Mouse (Mus musculus) kidney, postnatal 0 days (tissue): ENCODE results near the gene Arrdc2. TPM values are rescaled to one million over a fixed set of nuclear protein-coding genes. Genes with fewer than 3 reads are reported as not detected.

Experiments used
- ATAC-seq: fragments of 200-750 bp; cut with Nextera tagmentation; replicated peaks from 2 replicates; pipeline ENCODE4 v1.8.0; 2017; ENCODE audit warnings: low read depth, moderate number of reproducible peaks, moderate TSS enrichment, moderate library complexity; ENCODE audit not compliant: low FRiP score
- DNase-seq: peaks from one replicate; pipeline ENCODE4 v3.0.0-alpha.2; 2016; ENCODE audit warnings: low spot score
- H3K27ac ChIP-seq: fragments of 300-500 bp; sonication (generic); 2 replicates; pipeline ENCODE4 v1.5.1; 2014; ENCODE audit warnings: mild to moderate bottlenecking
- H3K27me3 ChIP-seq: fragments of 300-500 bp; sonication (generic); 2 replicates; pipeline ENCODE4 v1.6.1; 2014; ENCODE audit warnings: low read length, mixed read lengths; ENCODE audit not compliant: insufficient read depth
- H3K36me3 ChIP-seq: fragments of 300-500 bp; sonication (generic); 2 replicates; pipeline ENCODE4 v1.6.1; 2014; ENCODE audit warnings: low read length, mixed read lengths; ENCODE audit not compliant: insufficient read depth
- H3K4me1 ChIP-seq: fragments of 300-500 bp; sonication (generic); replicated peaks from 2 replicates; pipeline ENCODE4 v1.6.1; 2014; ENCODE audit warnings: antibody characterized with exemption, low read length, mixed read lengths; ENCODE audit not compliant: insufficient read depth
- H3K4me2 ChIP-seq: fragments of 300-500 bp; sonication (generic); 2 replicates; pipeline ENCODE4 v1.6.1; 2014; ENCODE audit warnings: mild to moderate bottlenecking, low read length, moderate library complexity, mixed read lengths
- H3K4me3 ChIP-seq: fragments of 300-500 bp; sonication (generic); replicated peaks from 2 replicates; pipeline ENCODE4 v1.5.1; 2014; ENCODE audit warnings: low read depth, low read length
- H3K9ac ChIP-seq: fragments of 300-500 bp; sonication (generic); 2 replicates; pipeline ENCODE4 v1.6.1; 2014; ENCODE audit warnings: low read depth, low read length
- H3K9me3 ChIP-seq: fragments of 300-500 bp; sonication (generic); replicated peaks from 2 replicates; pipeline ENCODE4 v1.6.1; 2016; ENCODE audit warnings: low read length, inconsistent platforms, mixed read lengths
- CTCF ChIP-seq: IDR thresholded peaks from 2 replicates; pipeline ENCODE4 v1.5.1; 2016; ENCODE audit warnings: antibody characterized with exemption, low read depth, mild to moderate bottlenecking, moderate library complexity
- WGBS: fragments of 180-500 bp; shearing (Covaris S2); extraction: QIAGEN DNeasy Blood & Tissue Kit; methylation state at CpG from one replicate; pipeline ENCODE4 v1.1.7; 2014; 5-methylcytosine and 5-hydroxymethylcytosine counted together
- microRNA-seq: library from miRNA; unstranded; fragments of <30 nt; microRNA quantifications from one replicate; pipeline ENCODE4, GENCODE M21; 2016
- polyA plus RNA-seq: library from polyadenylated mRNA; unstranded; fragments of >200 nt; fragmentation: Nextera tagmentation; extraction: Ambion mirVana; gene quantifications from 2 replicates; pipeline ENCODE4 v1.2.1, GENCODE M21; 2015

Arrdc2 gene
- polyA plus RNA-seq, 1 experiment from 2014 or later = 7.5 TPM

- H3K9ac ChIP-seq = no peak overlapping the region
- H3K4me2 ChIP-seq = no peak overlapping the region
- no peaks in the 10 kb centered on the region for H3K9me3 ChIP-seq
- H3K27me3 ChIP-seq = no peaks in the 10 kb centered on the region
- H3K27ac ChIP-seq = no peak overlapping the region
- no peak overlapping the region for H3K4me3 ChIP-seq
- peaks cover 18% of the 10 kb centered on the region for H3K4me1 ChIP-seq
- WGBS = 79% methylated on average over 10 of the region's 10 CpGs
- no peak for ATAC-seq
- H3K36me3 ChIP-seq = peaks cover 31% of the 10 kb centered on the region
- DNase-seq = no peak
- TF ChIP-seq CTCF = no peak
These were observed 50.5 kb downstream of the Arrdc2 start for GRCm38 (mm10) chr8:70789046-70789445.

DNA sequence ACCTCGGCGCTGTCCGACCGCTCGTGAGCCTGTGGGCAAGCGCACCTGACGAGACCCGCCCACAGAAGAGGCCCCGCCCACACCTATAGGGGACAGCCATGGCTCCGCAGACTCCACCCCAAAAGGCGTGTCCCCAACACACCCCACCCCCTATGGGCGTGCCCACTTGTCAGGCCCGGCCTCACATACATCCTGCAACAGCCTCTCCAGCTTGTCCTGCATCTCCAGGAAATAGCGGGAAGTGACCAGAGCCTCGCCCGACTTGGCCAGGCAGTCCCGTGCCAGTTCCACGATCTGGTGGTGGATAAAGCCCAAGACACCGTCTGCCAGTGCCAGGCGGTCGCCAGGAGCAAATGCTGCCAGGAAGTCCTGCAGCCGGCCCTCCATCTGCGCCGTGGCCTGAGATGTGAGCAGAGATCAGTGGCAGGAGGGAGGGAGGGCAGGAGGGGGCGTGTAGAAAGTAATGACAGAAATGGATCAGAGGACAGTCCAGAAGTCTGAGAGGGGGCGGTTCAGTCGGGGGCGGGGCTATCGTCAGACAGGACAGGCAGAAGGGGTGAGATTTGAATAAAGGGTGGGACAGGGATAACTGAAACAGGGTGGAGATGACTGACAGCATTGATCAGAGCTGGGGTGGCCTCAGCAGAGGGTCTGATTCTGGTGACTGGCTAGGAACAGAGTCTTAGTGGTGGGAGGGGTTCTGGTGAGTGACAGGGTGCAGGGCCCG, 51.4 kb downstream of the Arrdc2 start:
- Histone ChIP-seq H3K9me3 (no peaks in the 10 kb centered on the region), H3K27ac (no peak overlapping the region), H3K27me3 (no peaks in the 10 kb centered on the region), H3K9ac (no peak overlapping the region), H3K4me1 (peaks cover 17% of the 10 kb centered on the region), H3K4me2 (0 out of 2 replicates have a peak overlapping the region, but pooled peaks have one; percentile 7), H3K4me3 (0 out of 2 replicates have a peak overlapping the region, but pooled peaks have one; percentile 1), H3K36me3 (peaks cover 39% of the 10 kb centered on the region)
- 32% methylated on average over 30 of the region's 30 CpGs for WGBS
- TF ChIP-seq CTCF = no peak
- peak; percentile 61 for DNase-seq
- ATAC-seq = peak; percentile 24; the same call in 1 of the 2 replicates

GRCm38 (mm10) chr8:70787051-70787445, 52.5 kb downstream of the Arrdc2 start:
- no peak overlapping the region for H3K27ac ChIP-seq
- H3K4me3 ChIP-seq = no peak overlapping the region
- no peaks in the 10 kb centered on the region for H3K27me3 ChIP-seq
- no peak for ATAC-seq
- H3K9ac ChIP-seq = peak overlapping the region; percentile 31
- DNase-seq = no peak
- H3K4me1 ChIP-seq = peaks cover 11% of the 10 kb centered on the region
- H3K36me3 ChIP-seq = peaks cover 42% of the 10 kb centered on the region
- H3K9me3 ChIP-seq = no peaks in the 10 kb centered on the region
- no peak overlapping the region for H3K4me2 ChIP-seq
- no peak for TF ChIP-seq CTCF
- 83% methylated on average over 3 of the region's 3 CpGs for WGBS

GRCm38 (mm10) chr8:70786291-70787050, 53.0 kb downstream of the Arrdc2 start:
- Histone ChIP-seq H3K4me2 (no peak overlapping the region), H3K9me3 (no peaks in the 10 kb centered on the region), H3K27ac (no peak overlapping the region), H3K9ac (no peak overlapping the region), H3K4me1 (peaks cover 8% of the 10 kb centered on the region), H3K36me3 (peaks cover 42% of the 10 kb centered on the region), H3K27me3 (no peaks in the 10 kb centered on the region), H3K4me3 (no peak overlapping the region)
- TF ChIP-seq CTCF = no peak
- WGBS = 86% methylated on average over 25 of the region's 25 CpGs
- no peak for DNase-seq
- ATAC-seq = no peak

Small RNAs within 50 kb of the gene (microRNA-seq; reads per million reads assigned to microRNA genes)
- not detected for gene Mir7240

Other genes with a start within 250 kb of the Arrdc2 start
- gene Isyna1, start 245.3 kb downstream of the Arrdc2 start, polyA plus RNA-seq = 166 and 169 TPM in 2 replicates
- gene Ssbp4, start 230.8 kb downstream of the Arrdc2 start, polyA plus RNA-seq = 166 and 188 TPM in 2 replicates
- 1.9 and 2.8 TPM in 2 replicates for gene Lrrc25, start 223.6 kb downstream of the Arrdc2 start, polyA plus RNA-seq
- gene Gdf15, start 207.3 kb downstream of the Arrdc2 start, polyA plus RNA-seq = 3.0 and 3.2 TPM in 2 replicates
- 84.2 and 87.5 TPM in 2 replicates for gene Pgpep1, start 179.3 kb downstream of the Arrdc2 start, polyA plus RNA-seq
- 243 and 281 TPM in 2 replicates for gene Lsm4, start 166.5 kb downstream of the Arrdc2 start, polyA plus RNA-seq
- 72.4 and 98.1 TPM in 2 replicates for gene Jund, start 140.8 kb downstream of the Arrdc2 start, polyA plus RNA-seq
- 0.03 and 0.05 TPM in 2 replicates for gene Iqcn, start 136.3 kb downstream of the Arrdc2 start, polyA plus RNA-seq
- gene Gm3336, start 121.2 kb downstream of the Arrdc2 start, polyA plus RNA-seq = 0.70 and 0.74 TPM in 2 replicates
- 8.0 and 9.5 TPM in 2 replicates for gene Pde4c, start 116.0 kb downstream of the Arrdc2 start, polyA plus RNA-seq
- 20.5 and 21.8 TPM in 2 replicates for gene Rab3a, start 85.0 kb downstream of the Arrdc2 start, polyA plus RNA-seq
- 78.2 and 80.3 TPM in 2 replicates for gene Mpv17l2, start 78.8 kb downstream of the Arrdc2 start, polyA plus RNA-seq
- gene Pik3r2, start 63.0 kb downstream of the Arrdc2 start, polyA plus RNA-seq = 43.8 and 47.2 TPM in 2 replicates
- 8.4 and 10.2 TPM in 2 replicates for gene Mast3, start 34.7 kb downstream of the Arrdc2 start, polyA plus RNA-seq
- gene Il12rb1, start 31.3 kb downstream of the Arrdc2 start, polyA plus RNA-seq = 0.09 and 0.13 TPM in 2 replicates
- gene Kcnn1, start 23.5 kb upstream of the Arrdc2 start, polyA plus RNA-seq = 4.2 and 5.5 TPM in 2 replicates
- gene Ccdc124, start 34.2 kb upstream of the Arrdc2 start, polyA plus RNA-seq = 87.2 and 90.3 TPM in 2 replicates
- 0.09 and 0.11 TPM in 2 replicates for gene Slc5a5, start 53.0 kb upstream of the Arrdc2 start, polyA plus RNA-seq
- gene Rpl18a, start 57.7 kb upstream of the Arrdc2 start, polyA plus RNA-seq = 5,183 and 5,941 TPM in 2 replicates
- gene Map1s, start 66.2 kb upstream of the Arrdc2 start, polyA plus RNA-seq = 32.5 and 34.1 TPM in 2 replicates